Mouse (Mus musculus) C2C12 (cell line): ENCODE results near the gene Anks1. TPM values are rescaled to one million over a fixed set of nuclear protein-coding genes. Genes with fewer than 3 reads are reported as not detected.

ENCODE experiments used
- H3K27me3 ChIP-seq: one replicate; pipeline ENCODE4 v1.6.1; 2011; ENCODE audit not compliant: control insufficient read depth, insufficient read depth, insufficient read length
- H3K36me3 ChIP-seq: one replicate; pipeline ENCODE4 v1.6.1; 2011; ENCODE audit not compliant: control insufficient read depth, insufficient read depth
- H3K4me3 ChIP-seq: one replicate; pipeline ENCODE4 v1.5.1; 2011; ENCODE audit warnings: mild to moderate bottlenecking, control low read depth; ENCODE audit not compliant: poor library complexity, insufficient read depth, severe bottlenecking
- H3K79me2 ChIP-seq: one replicate; pipeline ENCODE4 v1.6.1; 2011; ENCODE audit not compliant: control insufficient read depth, insufficient read depth
- H3K79me3 ChIP-seq: one replicate; pipeline ENCODE4 v1.6.1; 2011; ENCODE audit warnings: low read depth, control low read depth
- H3ac ChIP-seq: one replicate; pipeline ENCODE3; 2011; ENCODE audit warnings: low read depth; ENCODE audit not compliant: control insufficient read depth, insufficient read length
- CEBPB ChIP-seq: IDR thresholded peaks from one replicate; pipeline ENCODE4 v1.6.1; 2011; ENCODE audit warnings: low read depth, mild to moderate bottlenecking, control low read depth, moderate library complexity
- CTCF ChIP-seq: IDR thresholded peaks from one replicate; pipeline ENCODE4 v1.5.1; 2011; ENCODE audit not compliant: control insufficient read depth, insufficient read depth, insufficient read length
- FOSL1 ChIP-seq: IDR thresholded peaks from one replicate; pipeline ENCODE4 v1.8.0; 2011; ENCODE audit warnings: mild to moderate bottlenecking, low read length; ENCODE audit not compliant: poor library complexity, insufficient read depth, severe bottlenecking
- MAX ChIP-seq: IDR thresholded peaks from one replicate; pipeline ENCODE4 v1.6.1; 2011; ENCODE audit warnings: mild to moderate bottlenecking, control low read depth
- MYOD1 ChIP-seq: IDR thresholded peaks from one replicate; pipeline ENCODE4 v1.6.1; 2011; ENCODE audit warnings: low read depth; ENCODE audit not compliant: control insufficient read depth, insufficient read length
- MYOG ChIP-seq: IDR thresholded peaks from one replicate; pipeline ENCODE4 v1.6.1; 2011; ENCODE audit not compliant: control insufficient read depth, insufficient read length; ENCODE audit errors: extremely low read depth
- USF1 ChIP-seq: IDR thresholded peaks from one replicate; pipeline ENCODE4 v1.6.1; 2011; ENCODE audit warnings: low read depth, mild to moderate bottlenecking, control low read depth, moderate library complexity
- polyA plus RNA-seq: library from polyadenylated mRNA; unstranded; fragments of >200 nt; fragmentation: generic; extraction: Trizol; gene quantifications from one replicate; pipeline ENCODE4 v1.2.1, GENCODE M21; 2012; ENCODE audit warnings: missing spikeins

The Anks1 gene
- polyA plus RNA-seq, 1 experiment: 8.5 TPM

DNA sequence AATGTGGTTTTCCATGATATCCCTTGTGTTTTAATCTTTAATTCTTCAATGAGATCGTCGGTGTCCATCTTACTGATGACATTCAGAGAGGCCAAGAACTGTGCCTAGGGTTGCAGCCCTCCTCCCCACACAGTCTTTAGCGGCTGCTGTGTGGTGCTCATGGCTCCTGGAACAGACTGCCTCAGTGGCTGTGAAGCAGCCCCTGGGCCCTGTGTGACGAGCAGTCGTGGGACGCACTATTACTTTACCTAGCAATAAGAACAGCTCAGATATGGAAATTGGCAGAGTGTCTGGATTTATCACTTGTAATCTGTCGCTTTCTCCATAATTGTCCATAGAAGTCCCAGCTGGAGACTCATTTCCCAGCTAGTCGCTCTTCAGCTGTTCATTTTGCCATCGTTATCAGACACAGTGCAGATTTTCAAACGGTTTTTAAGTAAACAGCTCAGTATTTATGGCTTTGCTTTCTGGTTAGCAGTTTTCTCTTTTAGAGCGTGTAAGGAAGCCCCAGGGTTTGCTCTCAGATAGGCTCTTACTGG is 13.1 kb downstream of the Anks1 start:
- H3K36me3 ChIP-seq: no peaks in the 10 kb centered on the region
- peaks cover 4% of the 10 kb centered on the region for H3K79me3 ChIP-seq
- no peak overlapping the region for H3K4me3 ChIP-seq
- H3K27me3 ChIP-seq: no peaks in the 10 kb centered on the region
- H3ac ChIP-seq: no peak overlapping the region
- H3K79me2 ChIP-seq: peaks cover 6% of the 10 kb centered on the region
- TF ChIP-seq CTCF (no peak), MAX (no peak), CEBPB (no peak), USF1 (no peak), MYOD1 (no peak), MYOG (no peak), FOSL1 (no peak)

DNA sequence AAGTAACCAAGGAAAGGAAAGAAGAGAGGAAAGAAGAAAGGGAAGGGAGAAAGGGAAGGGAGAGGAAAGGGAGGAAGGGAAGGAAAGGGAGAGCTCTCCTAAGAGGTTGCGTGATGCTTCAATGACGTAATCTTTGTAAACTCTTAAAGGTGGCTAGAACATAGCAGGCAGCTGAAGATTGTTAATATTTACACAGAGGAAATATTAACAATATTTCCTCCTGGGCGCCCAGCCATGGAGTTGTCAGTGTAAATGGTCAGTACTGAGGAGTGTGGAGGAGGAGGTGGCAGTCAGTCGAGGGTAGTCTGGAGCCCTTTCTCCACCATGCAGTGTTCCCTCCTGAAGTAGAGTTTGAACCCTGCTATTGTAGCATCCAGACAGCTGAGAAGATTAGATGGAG is 15.9 kb downstream of the Anks1 start:
- TF ChIP-seq USF1 (no peak), MYOG (no peak)

DNA sequence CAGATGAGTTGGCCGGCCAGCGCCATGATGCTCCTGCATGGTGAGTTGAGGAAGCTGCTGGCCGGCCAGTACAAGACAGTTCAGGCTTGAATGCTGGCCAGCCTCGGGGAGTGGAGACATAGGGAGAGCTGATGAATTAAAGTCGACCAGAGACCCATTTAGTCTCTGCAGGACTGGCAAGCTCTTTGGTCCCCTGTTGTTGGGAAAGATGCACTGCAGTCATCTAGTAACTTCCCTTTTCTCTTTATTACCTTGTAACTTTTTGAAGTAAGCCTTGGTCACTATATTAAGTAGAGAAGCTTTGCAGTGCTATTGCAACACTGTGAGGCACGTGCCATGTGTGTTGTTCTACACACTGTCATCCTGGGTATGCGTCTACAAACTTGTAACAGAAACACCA is 16.4 kb downstream of the Anks1 start:
- H3K27me3 ChIP-seq: no peaks in the 10 kb centered on the region
- TF ChIP-seq CEBPB: no peak
- TF ChIP-seq FOSL1: no peak
- TF ChIP-seq USF1: no peak
- no peak for TF ChIP-seq MAX
- TF ChIP-seq CTCF: no peak
- TF ChIP-seq MYOD1: no peak
- TF ChIP-seq MYOG: no peak
- no peak overlapping the region for H3K4me3 ChIP-seq

More for the DNA sequence above, 15.9 kb downstream of the Anks1 start:
- Histone ChIP-seq H3K79me3 (peaks cover 3% of the 10 kb centered on the region), H3ac (no peak overlapping the region), H3K27me3 (no peaks in the 10 kb centered on the region), H3K36me3 (no peaks in the 10 kb centered on the region), H3K4me3 (no peak overlapping the region), H3K79me2 (peaks cover 6% of the 10 kb centered on the region)

DNA sequence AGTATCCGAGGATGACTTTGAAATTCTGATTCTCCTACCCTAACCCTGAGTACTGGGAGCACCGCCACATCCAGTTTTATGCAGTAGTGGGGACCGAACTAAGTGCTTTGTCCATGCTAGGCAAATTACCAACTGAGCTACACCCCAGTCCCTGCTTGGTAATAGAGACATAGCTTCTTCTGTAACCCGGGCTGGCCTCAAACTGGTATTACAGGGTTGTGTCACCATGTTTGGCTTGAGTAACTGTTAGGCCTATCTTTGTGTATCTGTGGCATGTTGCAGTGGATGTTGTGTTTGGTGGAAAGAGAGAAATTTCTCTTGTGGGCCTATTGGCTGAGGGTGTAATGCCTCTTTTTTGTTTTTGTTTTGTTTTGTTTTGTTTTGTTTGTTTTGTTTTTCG is 21.2 kb downstream of the Anks1 start:
- Histone ChIP-seq H3K27me3 (no peaks in the 10 kb centered on the region), H3K36me3 (no peaks in the 10 kb centered on the region), H3ac (no peak overlapping the region), H3K79me2 (no peaks in the 10 kb centered on the region), H3K4me3 (no peak overlapping the region), H3K79me3 (peaks cover 3% of the 10 kb centered on the region)
- no peak for TF ChIP-seq FOSL1
- no peak for TF ChIP-seq MYOD1
- no peak for TF ChIP-seq CTCF
- TF ChIP-seq CEBPB: no peak
- no peak for TF ChIP-seq USF1
- TF ChIP-seq MYOG: no peak
- no peak for TF ChIP-seq MAX

More for the DNA sequence above, 16.4 kb downstream of the Anks1 start:
- Histone ChIP-seq H3K79me3 (peaks cover 3% of the 10 kb centered on the region), H3K79me2 (peaks cover 6% of the 10 kb centered on the region), H3ac (no peak overlapping the region), H3K36me3 (no peaks in the 10 kb centered on the region)

DNA sequence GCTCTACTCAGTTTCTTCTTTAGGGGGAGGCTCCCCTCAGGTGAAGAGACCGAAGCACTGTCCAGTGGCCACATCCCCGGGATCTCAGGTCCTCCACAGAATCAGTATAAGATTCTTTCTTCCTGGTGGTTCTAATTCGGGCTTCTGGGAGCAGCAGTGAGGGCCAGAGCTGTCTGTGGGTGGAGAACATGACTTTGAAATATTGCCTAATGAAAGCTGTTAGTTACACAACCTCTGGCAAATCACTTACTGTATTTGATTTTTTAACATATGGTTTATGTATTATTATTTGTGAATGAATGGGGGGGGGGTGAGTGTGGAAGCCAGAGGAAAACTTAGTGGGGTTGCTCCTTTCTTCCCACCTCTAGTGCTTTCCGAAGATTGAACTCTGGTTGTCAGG is 22.7 kb downstream of the Anks1 start:
- H3K4me3 ChIP-seq: no peak overlapping the region
- H3K27me3 ChIP-seq: no peaks in the 10 kb centered on the region
- H3K79me2 ChIP-seq: no peaks in the 10 kb centered on the region
- H3K36me3 ChIP-seq: no peaks in the 10 kb centered on the region
- peaks cover 3% of the 10 kb centered on the region for H3K79me3 ChIP-seq
- H3ac ChIP-seq: no peak overlapping the region
- TF ChIP-seq USF1 (no peak), CEBPB (no peak), MAX (no peak), MYOG (no peak), CTCF (no peak), MYOD1 (no peak), FOSL1 (no peak)

DNA sequence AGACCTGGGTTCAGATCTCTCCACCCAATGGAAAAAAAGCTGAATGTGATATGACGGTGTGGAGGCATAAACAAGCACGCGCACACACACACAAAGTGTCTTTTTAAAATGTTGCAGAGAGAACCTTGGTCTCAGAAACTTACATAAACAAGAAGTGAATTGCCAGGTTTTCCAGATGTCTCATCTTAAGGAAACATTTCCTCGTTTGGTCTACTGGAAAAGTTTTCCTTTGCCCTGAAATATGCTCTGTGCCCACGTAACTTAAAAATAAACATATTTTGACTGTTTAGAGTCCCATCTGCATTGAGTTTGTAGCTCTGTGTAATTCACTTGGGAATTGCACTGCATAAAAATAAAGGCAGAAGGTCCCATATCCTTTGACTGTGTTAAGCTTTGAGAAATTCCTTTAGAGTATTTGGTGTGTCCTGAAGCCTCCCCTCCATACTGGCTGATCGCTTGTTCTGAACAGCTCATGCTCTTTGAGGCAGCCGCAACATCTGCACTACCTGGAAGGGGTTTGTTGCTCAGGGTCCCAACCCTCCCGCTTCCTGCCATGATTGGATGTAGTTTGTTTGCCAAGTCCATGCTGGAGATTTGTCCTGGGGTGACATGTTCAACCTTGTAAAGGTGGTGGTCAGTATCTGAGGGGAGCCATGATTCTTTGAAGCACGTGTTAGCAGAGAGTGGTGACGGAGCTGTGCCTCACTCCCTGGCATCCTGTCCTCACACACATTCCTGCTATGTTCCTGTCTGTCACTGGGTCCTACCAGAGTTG is 25.2 kb downstream of the Anks1 start:
- Histone ChIP-seq H3K79me2 (peaks cover 5% of the 10 kb centered on the region), H3K79me3 (peaks cover 2% of the 10 kb centered on the region), H3K27me3 (no peaks in the 10 kb centered on the region), H3K36me3 (no peaks in the 10 kb centered on the region), H3K4me3 (no peak overlapping the region), H3ac (no peak overlapping the region)
- TF ChIP-seq MAX (no peak), CTCF (no peak), MYOG (no peak)
